Mouse (Mus musculus) heart, embryonic 14.5 days (tissue): ENCODE results near the gene Slc9a9. TPM values are rescaled to one million over a fixed set of nuclear protein-coding genes. Genes with fewer than 3 reads are reported as not detected.
A peak's percentile ranks its signal among the peaks of the same experiment; 100 is the strongest.

Experiments used
- ATAC-seq: fragments of 200-750 bp; cut with Nextera tagmentation; 2 replicates; pipeline ENCODE4 v1.8.0; 2017; ENCODE audit warnings: low read depth, moderate TSS enrichment; ENCODE audit not compliant: insufficient number of reproducible peaks, insufficient read depth, low FRiP score
- H3K27ac ChIP-seq, 2 experiments: fragments of 200-500 bp in 1 of 2; fragments of 300-500 bp in 1 of 2; sonication (generic) in 1 of 2; replicated peaks in 1 of 2; 2 replicates each; pipeline ENCODE4 v1.5.1; 2012 to 2014; ENCODE audit warnings: low read depth in 2 of 2, low read length in 2 of 2, control low read depth in 1 of 2, mild to moderate bottlenecking in 1 of 2, mixed read lengths in 1 of 2; ENCODE audit not compliant: control insufficient read depth in 1 of 2, insufficient read depth in 1 of 2
- H3K27me3 ChIP-seq: fragments of 300-500 bp; sonication (generic); 2 replicates; pipeline ENCODE4 v1.6.1; 2014; ENCODE audit warnings: mild to moderate bottlenecking, low read length, control low read depth; ENCODE audit not compliant: control insufficient read depth, insufficient read depth
- H3K36me3 ChIP-seq: fragments of 300-500 bp; sonication (generic); 2 replicates; pipeline ENCODE4 v1.6.1; 2014; ENCODE audit warnings: mild to moderate bottlenecking, control low read depth, low read length, mixed read lengths; ENCODE audit not compliant: control insufficient read depth, insufficient read depth
- H3K4me1 ChIP-seq, 2 experiments: fragments of 200-500 bp in 1 of 2; fragments of 300-500 bp in 1 of 2; sonication (generic) in 1 of 2; 2 replicates each; pipeline ENCODE4 v1.6.1; 2012 to 2014; ENCODE audit warnings: low read length in 2 of 2, control low read depth in 1 of 2, mixed read lengths in 1 of 2; ENCODE audit not compliant: control insufficient read depth in 2 of 2, insufficient read depth in 2 of 2
- H3K4me2 ChIP-seq: fragments of 300-500 bp; sonication (generic); 2 replicates; pipeline ENCODE4 v1.6.1; 2014; ENCODE audit warnings: mild to moderate bottlenecking, low read length
- H3K4me3 ChIP-seq, 2 experiments: fragments of 200-500 bp in 1 of 2; fragments of 300-500 bp in 1 of 2; sonication (generic) in 1 of 2; 2 replicates each; pipeline ENCODE4 v1.5.1; 2012 to 2014; ENCODE audit warnings: low read length in 2 of 2, mild to moderate bottlenecking in 2 of 2, control low read depth in 1 of 2, low read depth in 1 of 2, moderate library complexity in 1 of 2; ENCODE audit not compliant: control insufficient read depth in 1 of 2, insufficient read depth in 1 of 2
- H3K9ac ChIP-seq: fragments of 300-500 bp; sonication (generic); 2 replicates; pipeline ENCODE4 v1.6.1; 2014; ENCODE audit warnings: mild to moderate bottlenecking, low read length
- H3K9me3 ChIP-seq: fragments of 300-500 bp; sonication (generic); 2 replicates; pipeline ENCODE4 v1.6.1; 2016; ENCODE audit warnings: low read length, control low read depth; ENCODE audit not compliant: control insufficient read depth
- WGBS: fragments of 180-500 bp; shearing (Covaris S2); extraction: QIAGEN DNeasy Blood & Tissue Kit; methylation state at CpG from one replicate; pipeline ENCODE4 v1.1.7; 2014; 5-methylcytosine and 5-hydroxymethylcytosine counted together
- polyA plus RNA-seq: library from polyadenylated mRNA; unstranded; fragments of >200 nt; fragmentation: Nextera tagmentation; extraction: Ambion mirVana; gene quantifications from 2 replicates; pipeline ENCODE4 v1.2.1, GENCODE M21; 2014

The Slc9a9 gene
- polyA plus RNA-seq, 1 experiment from 2014 or later = 4.7 TPM

DNA sequence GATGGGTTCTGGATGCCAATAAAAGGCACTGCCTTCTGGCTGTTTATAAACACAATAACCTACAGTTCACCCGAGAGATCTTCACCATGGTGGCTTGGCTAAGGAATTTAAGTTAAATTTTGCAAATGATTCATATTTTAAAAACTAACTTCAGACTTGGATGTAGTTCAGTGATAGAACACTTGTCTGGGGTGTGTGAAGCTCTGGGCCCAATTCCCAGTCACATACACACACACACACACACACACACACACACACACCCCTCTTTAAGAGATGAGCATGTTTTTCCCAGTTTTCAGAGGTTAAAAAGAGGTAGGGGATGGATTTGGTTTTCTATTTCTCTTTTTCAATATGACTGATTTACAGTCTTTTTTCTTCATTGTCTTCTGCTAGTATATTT is 15.9 kb downstream of the Slc9a9 start:
- Histone ChIP-seq H3K27me3 (no peaks in the 10 kb centered on the region), H3K9me3 (no peaks in the 10 kb centered on the region), H3K4me1 (no peaks in the 10 kb centered on the region), H3K27ac (no peak overlapping the region), H3K4me3 (no peak overlapping the region), H3K4me2 (no peak overlapping the region), H3K36me3 (no peaks in the 10 kb centered on the region), H3K9ac (no peak overlapping the region)
- 87% methylated on average over 1 of the region's 1 CpGs for WGBS
- no peak for ATAC-seq

DNA sequence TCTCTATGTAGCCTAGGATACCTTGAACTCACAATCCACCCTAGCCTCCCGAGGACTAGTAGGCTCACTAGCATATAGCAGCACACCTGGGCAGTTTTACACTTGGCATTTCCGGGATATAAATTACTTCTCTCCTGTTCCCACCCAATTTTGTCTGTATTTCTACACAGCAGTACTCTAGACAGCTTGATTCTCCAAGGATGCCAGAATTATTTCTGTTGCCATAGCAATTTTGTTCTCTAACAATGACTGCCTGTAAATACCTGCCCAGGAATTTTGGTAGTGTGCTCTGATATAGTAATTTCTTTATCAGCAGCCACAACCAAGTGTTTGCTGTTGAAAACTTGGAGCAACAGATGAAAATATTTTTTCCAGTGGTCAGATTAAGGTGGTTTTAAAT is 16.7 kb downstream of the Slc9a9 start:
- Histone ChIP-seq H3K4me1 (peaks cover 0 to under 1% of the 10 kb centered on the region in 2 experiments; a peak in 3 of 4 replicates), H3K9me3 (no peaks in the 10 kb centered on the region), H3K4me2 (no peak overlapping the region), H3K36me3 (no peaks in the 10 kb centered on the region), H3K9ac (no peak overlapping the region), H3K4me3 (no peak overlapping the region), H3K27ac (no peak overlapping the region), H3K27me3 (no peaks in the 10 kb centered on the region)
- WGBS = 85% methylated on average over 2 of the region's 2 CpGs
- ATAC-seq = no peak

DNA sequence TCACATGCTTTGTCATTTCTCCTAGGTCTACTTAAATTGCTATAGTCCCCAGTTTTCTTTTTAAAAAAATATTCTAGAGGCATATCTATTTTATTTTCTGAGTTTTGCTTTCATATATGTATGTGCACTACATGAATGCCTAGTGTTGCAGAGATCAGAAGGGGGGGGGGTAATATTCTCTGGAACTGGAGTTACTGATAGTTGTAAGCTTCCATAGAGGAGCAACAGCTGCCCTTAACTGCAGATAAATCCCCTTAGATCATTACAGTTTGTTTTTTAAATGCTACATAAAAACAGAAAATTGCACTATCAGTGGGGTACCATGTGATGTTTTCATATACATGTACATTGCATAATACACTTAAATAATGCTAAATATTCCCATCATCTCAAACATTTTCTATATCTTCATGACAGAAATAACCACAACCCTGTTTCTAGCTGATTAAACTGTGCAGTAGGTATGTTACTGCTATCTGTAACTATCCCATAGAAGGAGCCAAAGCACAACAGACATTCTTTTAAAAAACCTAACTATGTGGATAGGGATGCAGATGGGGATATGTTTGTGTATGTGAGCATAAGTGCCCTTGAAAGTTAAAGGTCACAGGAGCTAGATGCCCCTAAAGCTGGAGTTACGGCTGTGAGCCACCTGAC is 17.6 kb downstream of the Slc9a9 start:
- ATAC-seq = no peak
- Histone ChIP-seq H3K9me3 (no peaks in the 10 kb centered on the region), H3K36me3 (no peaks in the 10 kb centered on the region), H3K4me3 (no peak overlapping the region), H3K4me2 (no peak overlapping the region), H3K9ac (no peak overlapping the region), H3K4me1 (peaks cover 3 to 10% of the 10 kb centered on the region in 2 experiments), H3K27me3 (no peaks in the 10 kb centered on the region), H3K27ac (no peak overlapping the region)
- 89% methylated on average over 1 of the region's 1 CpGs for WGBS

GRCm38 (mm10) chr9:94691311-94692087 is 21.8 kb downstream of the Slc9a9 start:
- Histone ChIP-seq H3K9me3 (no peaks in the 10 kb centered on the region), H3K4me3 (no peak overlapping the region), H3K4me2 (peak overlapping the region; percentile 32), H3K36me3 (no peaks in the 10 kb centered on the region), H3K27me3 (no peaks in the 10 kb centered on the region), H3K27ac (peak overlapping the region in 1 of 2 experiments; percentile 70; a peak in 3 of 4 replicates), H3K4me1 (peaks cover 7 to 24% of the 10 kb centered on the region in 2 experiments), H3K9ac (no peak overlapping the region; the same call in 1 of the 2 replicates)
- 47% methylated on average over 10 of the region's 10 CpGs for WGBS
- ATAC-seq = no peak; the same call in 1 of the 2 replicates

GRCm38 (mm10) chr9:94692122-94692521 is 22.4 kb downstream of the Slc9a9 start:
- no peaks in the 10 kb centered on the region for H3K36me3 ChIP-seq
- no peak; the same call in 1 of the 2 replicates for ATAC-seq
- peak overlapping the region; percentile 53 to 70 for H3K27ac ChIP-seq
- peak overlapping the region; percentile 32 for H3K4me2 ChIP-seq
- H3K4me3 ChIP-seq = no peak overlapping the region
- 9% methylated on average over 7 of the region's 7 CpGs for WGBS
- peaks cover 7 to 24% of the 10 kb centered on the region in 2 experiments for H3K4me1 ChIP-seq
- peak overlapping the region; percentile 46; the same call in 1 of the 2 replicates for H3K9ac ChIP-seq
- no peaks in the 10 kb centered on the region for H3K27me3 ChIP-seq
- H3K9me3 ChIP-seq = no peaks in the 10 kb centered on the region

- peak overlapping the region; percentile 2 to 65; a peak in 2 of 4 replicates for H3K27ac ChIP-seq
- peaks cover 7 to 24% of the 10 kb centered on the region in 2 experiments for H3K4me1 ChIP-seq
- ATAC-seq = no peak
- no peak overlapping the region for H3K9ac ChIP-seq
- 30% methylated on average over 4 of the region's 4 CpGs for WGBS
- H3K9me3 ChIP-seq = no peaks in the 10 kb centered on the region
- H3K4me2 ChIP-seq = no peak overlapping the region
- no peak overlapping the region for H3K4me3 ChIP-seq
- H3K36me3 ChIP-seq = no peaks in the 10 kb centered on the region
- H3K27me3 ChIP-seq = no peaks in the 10 kb centered on the region
These were observed 24.5 kb downstream of the Slc9a9 start for GRCm38 (mm10) chr9:94694243-94694642.

DNA sequence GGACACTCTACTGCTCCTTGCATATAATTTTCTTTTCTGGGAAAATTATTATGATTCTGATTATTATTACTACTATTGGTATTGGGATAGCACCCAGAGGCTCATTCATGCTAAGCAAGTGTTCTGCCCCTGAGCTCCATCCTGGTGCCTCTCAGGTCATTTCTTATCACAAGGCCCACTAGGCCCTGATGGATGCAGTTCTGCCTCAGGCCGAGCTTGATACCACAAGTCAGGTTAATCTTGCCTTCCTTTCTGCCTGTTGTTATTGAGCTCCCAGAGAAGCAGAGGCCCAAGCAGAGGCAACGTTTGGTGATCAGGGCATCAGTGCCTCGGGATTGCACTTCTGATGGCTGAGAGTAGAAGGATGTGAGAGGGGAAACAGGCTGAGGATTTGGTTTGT is 25.3 kb downstream of the Slc9a9 start:
- Histone ChIP-seq H3K9me3 (no peaks in the 10 kb centered on the region), H3K4me2 (no peak overlapping the region), H3K27me3 (no peaks in the 10 kb centered on the region), H3K4me3 (no peak overlapping the region), H3K27ac (no peak overlapping the region; a peak in 1 of 4 replicates), H3K9ac (no peak overlapping the region), H3K4me1 (peaks cover 7 to 24% of the 10 kb centered on the region in 2 experiments), H3K36me3 (no peaks in the 10 kb centered on the region)
- ATAC-seq = no peak
- 48% methylated on average over 3 of the region's 3 CpGs for WGBS
